Mouse (Mus musculus): ENCODE results near the gene Zbtb32.

DNA sequence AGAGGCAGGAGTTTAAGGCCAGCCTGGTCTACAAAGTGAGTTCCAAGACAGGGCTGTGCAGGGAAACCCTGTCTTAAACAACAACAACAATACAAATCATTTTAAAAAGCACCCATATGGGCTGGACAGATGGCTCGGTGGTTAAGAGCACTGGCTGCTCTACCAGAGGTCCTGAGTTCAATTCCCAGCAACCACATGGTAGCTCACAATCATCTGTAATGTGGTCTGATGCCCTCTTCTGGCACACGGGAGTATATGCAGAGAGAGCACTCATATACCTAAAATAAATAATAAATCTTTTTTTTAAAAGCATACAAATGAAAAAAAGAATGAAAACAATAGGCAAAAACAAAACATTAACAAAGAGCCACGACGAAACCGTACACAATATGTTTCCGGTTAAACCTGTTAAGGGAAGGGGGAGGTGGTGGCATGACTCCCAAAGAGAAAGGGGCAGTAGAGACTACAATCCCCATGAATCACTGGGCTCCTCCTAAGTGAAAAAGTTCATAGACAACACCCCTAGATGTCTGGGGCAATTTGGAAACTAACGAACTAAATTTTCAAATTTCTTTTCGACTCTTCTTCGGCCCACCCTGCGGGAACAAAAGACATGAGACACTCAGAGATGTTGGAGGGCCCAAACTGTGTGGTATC lies 47.1 kb downstream of the Zbtb32 start:
- TF ChIP-seq EP300 (IDR thresholded peaks at IDR 0.05; ENCODE audit: insufficient read depth, low read depth, low read length) (no peak), CTCF (IDR thresholded peaks at IDR 0.05; ENCODE audit: low read depth, low read length) (no peak), POLR2A (IDR thresholded peaks at IDR 0.05; ENCODE audit: insufficient read depth, low read length) (no peak)

Measured in ES-Bruce4 (cell line).